Mouse (Mus musculus): ENCODE measurements around the gene Zfp618. TPM values are rescaled to one million over a fixed set of nuclear protein-coding genes. Genes with fewer than 3 reads are reported as not detected.

The Zfp618 gene
- polyA plus RNA-seq (2012; ENCODE audit: low replicate concordance) = 0.08 and 0.13 TPM in 2 replicates

DNA sequence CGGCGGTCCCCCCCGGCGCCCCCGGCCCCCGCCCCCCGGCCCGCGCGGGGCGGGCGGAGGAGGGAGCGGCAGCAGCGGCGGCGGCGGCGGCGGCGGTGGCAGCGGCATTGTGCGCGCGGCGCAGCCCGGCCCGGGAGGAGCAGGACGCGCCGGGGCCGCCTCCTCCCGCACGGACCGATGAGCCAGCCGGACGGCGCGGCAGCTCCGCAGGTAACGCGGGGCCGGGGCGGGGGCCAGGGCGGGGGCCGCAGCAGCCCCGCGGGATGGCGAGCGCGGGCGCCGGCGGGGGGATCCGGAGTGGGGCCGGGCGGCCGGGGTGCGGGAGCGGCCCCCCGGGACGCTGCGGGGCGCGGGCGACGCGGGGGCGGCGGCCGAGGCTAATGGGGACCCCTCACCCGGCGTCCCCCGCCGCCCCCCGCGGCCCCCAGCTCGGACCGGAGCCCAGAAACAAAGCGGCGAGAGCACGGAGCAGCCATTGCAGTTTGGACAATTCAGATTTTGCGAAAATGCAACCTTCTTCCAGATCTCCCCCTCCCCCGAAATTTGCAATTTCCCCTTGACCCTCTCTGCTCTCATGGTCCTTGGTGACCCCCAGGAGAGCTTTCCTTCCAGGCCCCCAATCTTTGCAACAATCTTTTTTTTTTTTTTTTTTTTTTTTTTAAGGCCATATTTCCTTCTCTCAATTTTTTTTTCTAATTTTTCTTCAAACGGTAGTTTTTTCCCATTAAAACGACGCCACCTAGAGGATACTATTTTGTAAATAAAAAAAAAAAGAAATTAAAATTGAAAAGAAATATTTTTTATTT lies at the start of gene Zfp618:
Gene Zfp618 (plus strand): TSS at position 77 of the 806 bp plus-strand sequence.

DNA sequence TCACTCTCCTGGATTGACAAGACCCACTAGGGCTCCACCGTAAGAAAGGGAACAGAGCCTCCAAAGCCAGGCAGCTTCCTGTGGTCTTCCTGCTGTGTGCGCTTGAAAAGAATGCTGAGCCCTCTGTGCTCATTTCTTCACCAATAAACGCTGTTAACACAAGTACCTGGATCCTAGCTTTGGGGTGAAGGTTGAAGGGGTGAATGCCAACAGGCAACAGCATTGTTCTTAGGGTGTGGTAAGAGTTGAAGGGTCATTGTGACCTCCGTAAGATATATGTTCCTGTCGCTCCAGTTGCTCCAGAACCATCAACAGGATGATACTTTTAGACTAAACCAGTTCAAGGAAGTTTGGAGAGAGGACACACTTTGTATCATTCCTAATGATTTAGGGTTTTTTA lies 189.3 kb downstream of the Zfp618 start, which contains the start of gene Ambp:
Gene Ambp (minus strand): TSS at position 101 of the 400 bp plus-strand sequence.

DNA sequence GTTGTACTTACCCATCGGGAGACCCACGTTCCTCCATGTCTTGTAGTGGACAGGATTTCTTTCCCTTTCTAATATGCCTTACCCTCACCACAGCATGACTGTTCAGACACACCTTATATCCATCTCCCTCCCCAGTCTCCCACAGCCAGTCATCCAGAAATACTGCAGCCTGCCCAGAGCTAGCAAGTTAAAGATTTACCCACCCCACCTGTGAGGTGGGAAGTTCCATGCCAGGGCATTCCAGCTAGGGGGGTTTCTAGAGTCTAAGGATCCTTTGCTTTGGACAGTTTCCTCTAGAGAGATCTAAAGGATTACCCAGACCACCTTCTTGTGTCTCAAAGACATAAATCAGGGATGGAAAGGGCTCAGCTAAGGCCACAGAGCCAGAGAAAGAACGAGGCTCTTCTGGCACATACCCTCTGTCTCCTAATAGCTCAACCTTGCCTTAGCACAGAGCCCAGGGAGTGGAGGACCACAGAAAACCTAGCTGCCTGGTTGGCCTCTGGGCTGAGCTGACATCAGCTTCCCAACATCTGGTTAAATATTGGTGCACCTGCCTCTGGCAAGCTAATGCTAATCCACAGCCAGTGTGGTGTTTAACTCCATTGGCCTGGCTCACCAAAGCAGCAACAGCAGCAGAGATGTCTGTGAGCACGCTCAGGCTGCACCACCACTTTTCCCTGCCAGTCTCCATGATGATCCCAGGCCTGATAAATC lies 206.8 kb downstream of the Zfp618 start, which contains the start of gene Kif12:
Gene Kif12 (minus strand): TSS at position 163 of the 717 bp plus-strand sequence.

Other genes starting within 250 kb of the Zfp618 start
- gene Ambp, start 189.2 kb downstream of the Zfp618 start, polyA plus RNA-seq (2012; ENCODE audit: low replicate concordance) = not detected in 2 replicates
- gene Kif12, start 206.6 kb downstream of the Zfp618 start, polyA plus RNA-seq (2012; ENCODE audit: low replicate concordance) = not detected in 2 replicates
- 3.1 and 4.0 TPM in 2 replicates for gene Col27a1, start 248.4 kb downstream of the Zfp618 start, polyA plus RNA-seq (2012; ENCODE audit: low replicate concordance)